Mouse (Mus musculus) stomach, embryonic 16.5 days (tissue): ENCODE measurements around the gene Tmem82. TPM values are rescaled to one million over a fixed set of nuclear protein-coding genes. Genes with fewer than 3 reads are reported as not detected.

Source experiments
- ATAC-seq: fragments of 200-750 bp; cut with Nextera tagmentation; 2 replicates; pipeline ENCODE4 v1.8.0; 2017; ENCODE audit warnings: moderate number of reproducible peaks, moderate TSS enrichment; ENCODE audit not compliant: insufficient read depth, low FRiP score
- H3K27ac ChIP-seq: fragments of 300-500 bp; sonication (generic); 2 replicates; pipeline ENCODE4 v1.5.1; 2014; ENCODE audit warnings: low read length
- H3K27me3 ChIP-seq: fragments of 300-500 bp; sonication (generic); 2 replicates; pipeline ENCODE4 v1.6.1; 2014; ENCODE audit warnings: low read length, control low read depth, mixed read lengths; ENCODE audit not compliant: control insufficient read depth, insufficient read depth
- H3K36me3 ChIP-seq: fragments of 300-500 bp; sonication (generic); 2 replicates; pipeline ENCODE4 v1.6.1; 2014; ENCODE audit warnings: low read length; ENCODE audit not compliant: control insufficient read depth, insufficient read depth
- H3K4me1 ChIP-seq: fragments of 300-500 bp; sonication (generic); 2 replicates; pipeline ENCODE4 v1.6.1; 2014; ENCODE audit warnings: low read length, control low read depth, mixed read lengths; ENCODE audit not compliant: control insufficient read depth, insufficient read depth
- H3K4me2 ChIP-seq: fragments of 300-500 bp; sonication (generic); 2 replicates; pipeline ENCODE4 v1.6.1; 2014; ENCODE audit warnings: low read depth, low read length, mixed read lengths
- H3K4me3 ChIP-seq: fragments of 300-500 bp; sonication (generic); replicated peaks from 2 replicates; pipeline ENCODE4 v1.5.1; 2014; ENCODE audit warnings: mild to moderate bottlenecking, low read length
- H3K9ac ChIP-seq: fragments of 300-500 bp; sonication (generic); 2 replicates; pipeline ENCODE4 v1.6.1; 2014; ENCODE audit warnings: low read length
- H3K9me3 ChIP-seq: fragments of 300-500 bp; sonication (generic); replicated peaks from 2 replicates; pipeline ENCODE4 v1.6.1; 2016; ENCODE audit warnings: low read length, control low read depth; ENCODE audit not compliant: control insufficient read depth
- WGBS: fragments of 180-500 bp; shearing (Covaris S2); extraction: QIAGEN DNeasy Blood & Tissue Kit; methylation state at CpG from one replicate; pipeline ENCODE4 v1.1.7; 2014; 5-methylcytosine and 5-hydroxymethylcytosine counted together
- polyA plus RNA-seq: library from polyadenylated mRNA; unstranded; fragments of >200 nt; fragmentation: Nextera tagmentation; extraction: Ambion mirVana; gene quantifications from 2 replicates; pipeline ENCODE4 v1.2.1, GENCODE M21; 2015

Tmem82 gene
- polyA plus RNA-seq, 1 experiment from 2014 or later, result 3.8 TPM

DNA sequence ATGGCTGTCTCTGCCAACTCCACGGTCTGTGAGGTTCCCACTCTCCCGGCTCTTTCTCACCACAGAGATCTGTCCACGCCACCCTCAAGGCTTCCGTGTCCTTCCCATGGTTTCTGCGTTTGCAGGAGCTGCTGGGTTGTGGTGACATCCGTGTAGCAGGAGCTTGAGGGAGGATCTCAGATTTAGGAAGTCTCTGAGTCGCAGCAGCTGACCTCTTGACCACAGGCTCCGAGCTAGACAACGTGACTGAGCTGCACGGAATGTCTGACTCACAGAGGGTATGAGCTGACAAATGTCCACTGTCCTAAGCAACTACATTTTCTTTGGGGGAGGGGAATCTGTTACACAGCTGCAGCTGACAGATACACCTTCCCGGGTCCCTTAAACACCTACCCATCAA is 12.6 kb downstream of the Tmem82 start, which contains the start of gene Fblim1:
TSS of gene Fblim1 (minus strand) at position 236 of the 400 bp plus-strand sequence.
- no peak for ATAC-seq
- Histone ChIP-seq H3K4me2 (no peak within 1 kb of the TSS), H3K9ac (no peak within 1 kb of the TSS), H3K27me3 (no peaks in the 10 kb centered on the region), H3K36me3 (no peaks in the 10 kb centered on the region), H3K4me3 (no peak within 1 kb of the TSS), H3K4me1 (peaks cover 24% of the 10 kb centered on the region), H3K27ac (peak within 1 kb of the TSS; percentile 21; the same call in 1 of the 2 replicates), H3K9me3 (no peaks in the 10 kb centered on the region)
- 70% methylated on average over 11 of the region's 11 CpGs for WGBS

DNA sequence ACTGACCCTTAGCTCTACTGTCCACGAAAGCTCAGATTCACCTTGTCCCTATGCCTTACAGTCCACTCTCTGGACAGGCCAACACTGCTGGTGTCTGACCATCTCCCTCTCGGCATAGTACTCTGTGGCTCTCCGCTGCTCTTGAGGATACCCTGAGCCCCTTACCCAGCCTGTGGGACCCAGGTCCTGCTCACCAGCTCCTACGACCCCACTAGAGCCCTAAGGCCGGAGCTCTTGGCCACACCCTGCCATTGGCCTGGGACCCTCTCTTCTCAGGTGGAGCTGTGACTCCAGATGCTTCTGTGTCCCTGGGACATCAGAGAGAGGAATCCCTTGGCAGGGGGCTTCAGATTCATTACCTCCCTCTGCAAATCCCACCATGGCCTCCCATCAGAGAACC is 13.0 kb downstream of the Tmem82 start:
- no peak for ATAC-seq
- whole genome bisulfite sequencing, result 91% methylated on average over 5 of the region's 5 CpGs
- H3K27me3 ChIP-seq, result no peaks in the 10 kb centered on the region
- no peaks in the 10 kb centered on the region for H3K9me3 ChIP-seq
- H3K36me3 ChIP-seq, result no peaks in the 10 kb centered on the region
- H3K4me1 ChIP-seq, result peaks cover 26% of the 10 kb centered on the region
- H3K9ac ChIP-seq, result no peak overlapping the region
- no peak overlapping the region for H3K4me3 ChIP-seq
- no peak overlapping the region for H3K4me2 ChIP-seq
- H3K27ac ChIP-seq, result no peak overlapping the region; the same call in 1 of the 2 replicates

DNA sequence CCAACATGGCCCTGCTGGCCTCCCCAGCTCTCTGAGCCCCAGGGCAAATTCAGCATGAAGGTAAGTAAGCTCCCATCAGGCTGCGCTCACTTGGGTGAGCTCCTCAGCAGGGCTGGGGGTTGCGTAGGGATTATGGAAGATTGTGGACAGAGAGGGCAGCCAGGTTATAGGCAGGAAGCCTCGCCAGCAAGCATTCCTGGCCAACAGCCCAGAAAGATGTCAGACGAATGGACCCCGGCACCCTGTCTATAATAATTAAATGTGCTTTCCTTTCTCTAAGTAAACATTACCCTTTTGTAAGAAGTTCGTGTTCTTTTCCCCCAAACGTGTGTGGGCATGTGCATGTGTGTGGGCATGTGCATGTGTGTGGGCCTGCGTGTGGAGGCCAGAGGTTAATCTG is 13.9 kb downstream of the Tmem82 start:
- H3K4me2 ChIP-seq, result 0 out of 2 replicates have a peak overlapping the region, but pooled peaks have one; percentile 17
- H3K27ac ChIP-seq, result peak overlapping the region; percentile 79
- no peak overlapping the region for H3K4me3 ChIP-seq
- WGBS, result 22% methylated on average over 8 of the region's 8 CpGs
- no peaks in the 10 kb centered on the region for H3K27me3 ChIP-seq
- no peaks in the 10 kb centered on the region for H3K36me3 ChIP-seq
- H3K9me3 ChIP-seq, result no peaks in the 10 kb centered on the region
- H3K4me1 ChIP-seq, result peaks cover 33% of the 10 kb centered on the region
- ATAC-seq, result peak; percentile 21; the same call in 1 of the 2 replicates
- peak overlapping the region; percentile 40; the same call in 1 of the 2 replicates for H3K9ac ChIP-seq

- no peak for ATAC-seq
- H3K4me1 ChIP-seq, result peaks cover 33% of the 10 kb centered on the region
- WGBS, result 53% methylated on average over 4 of the region's 4 CpGs
- peak overlapping the region; percentile 79 for H3K27ac ChIP-seq
- H3K4me2 ChIP-seq, result 0 out of 2 replicates have a peak overlapping the region, but pooled peaks have one; percentile 17
- peak overlapping the region; percentile 40; the same call in 1 of the 2 replicates for H3K9ac ChIP-seq
- H3K4me3 ChIP-seq, result no peak overlapping the region
- no peaks in the 10 kb centered on the region for H3K36me3 ChIP-seq
- H3K9me3 ChIP-seq, result no peaks in the 10 kb centered on the region
- no peaks in the 10 kb centered on the region for H3K27me3 ChIP-seq
These were observed 14.5 kb downstream of the Tmem82 start for GRCm38 (mm10) chr4:141603921-141604320.

GRCm38 (mm10) chr4:141602523-141603223 is 15.8 kb downstream of the Tmem82 start:
- H3K4me2 ChIP-seq, result no peak overlapping the region
- 61% methylated on average over 11 of the region's 11 CpGs for WGBS
- H3K4me3 ChIP-seq, result no peak overlapping the region
- no peaks in the 10 kb centered on the region for H3K36me3 ChIP-seq
- H3K9me3 ChIP-seq, result no peaks in the 10 kb centered on the region
- no peak for ATAC-seq
- H3K9ac ChIP-seq, result no peak overlapping the region
- peak overlapping the region; percentile 24; the same call in 1 of the 2 replicates for H3K27ac ChIP-seq
- H3K27me3 ChIP-seq, result no peaks in the 10 kb centered on the region
- peaks cover 34% of the 10 kb centered on the region for H3K4me1 ChIP-seq

GRCm38 (mm10) chr4:141601148-141601862 is 17.1 kb downstream of the Tmem82 start:
- no peaks in the 10 kb centered on the region for H3K9me3 ChIP-seq
- H3K27me3 ChIP-seq, result no peaks in the 10 kb centered on the region
- H3K4me1 ChIP-seq, result peaks cover 36% of the 10 kb centered on the region
- ATAC-seq, result no peak
- H3K9ac ChIP-seq, result peak overlapping the region; percentile 31; the same call in 1 of the 2 replicates
- no peak overlapping the region for H3K4me3 ChIP-seq
- no peak overlapping the region for H3K4me2 ChIP-seq
- no peaks in the 10 kb centered on the region for H3K36me3 ChIP-seq
- H3K27ac ChIP-seq, result no peak overlapping the region; the same call in 1 of the 2 replicates
- 71% methylated on average over 12 of the region's 12 CpGs for WGBS

GRCm38 (mm10) chr4:141600364-141600763 is 18.1 kb downstream of the Tmem82 start:
- Histone ChIP-seq H3K4me1 (peaks cover 34% of the 10 kb centered on the region), H3K9ac (0 out of 2 replicates have a peak overlapping the region, but pooled peaks have one; percentile 34), H3K9me3 (no peaks in the 10 kb centered on the region), H3K27ac (peak overlapping the region; percentile 92), H3K36me3 (no peaks in the 10 kb centered on the region), H3K4me3 (no peak overlapping the region), H3K27me3 (no peaks in the 10 kb centered on the region), H3K4me2 (peak overlapping the region; percentile 89; the same call in 1 of the 2 replicates)
- no peak for ATAC-seq
- 30% methylated on average over 6 of the region's 6 CpGs for WGBS

GRCm38 (mm10) chr4:141599251-141600141 is 18.9 kb downstream of the Tmem82 start:
- Histone ChIP-seq H3K27ac (peak overlapping the region; percentile 92), H3K4me3 (peak overlapping the region; percentile 72), H3K9ac (peak overlapping the region; percentile 90), H3K9me3 (no peaks in the 10 kb centered on the region), H3K4me2 (peak overlapping the region; percentile 89), H3K36me3 (no peaks in the 10 kb centered on the region), H3K4me1 (peaks cover 31% of the 10 kb centered on the region), H3K27me3 (no peaks in the 10 kb centered on the region)
- under 1% methylated on average over 55 of the region's 57 CpGs for WGBS
- ATAC-seq, result peak; percentile 20; the same call in 1 of the 2 replicates
